Mouse (Mus musculus) liver, embryonic 14 days (tissue): Measurements from ENCODE around the gene 4930562C15Rik. TPM values are rescaled to one million over a fixed set of nuclear protein-coding genes. Genes with fewer than 3 reads are reported as not detected.

ENCODE experiments used
- polyA plus RNA-seq: library from polyadenylated mRNA; depleted of rRNA; stranded (reverse); fragments of >200 nt; gene quantifications from 2 replicates; pipeline ENCODE4 v1.2.3, GENCODE M21; 2012; rRNA removed

The 4930562C15Rik gene
- not detected in 2 replicates for polyA plus RNA-seq

GRCm38 (mm10) chr16:4835191-4835590 lies at the start of gene 4930562C15Rik:
Gene 4930562C15Rik, plus strand, starts transcription at chr16:4835416.

GRCm38 (mm10) chr16:4789810-4790559 lies 45.2 kb upstream of the 4930562C15Rik start, which contains the start of gene Cdip1:
Gene Cdip1, minus strand, starts transcription at chr16:4790292.

DNA sequence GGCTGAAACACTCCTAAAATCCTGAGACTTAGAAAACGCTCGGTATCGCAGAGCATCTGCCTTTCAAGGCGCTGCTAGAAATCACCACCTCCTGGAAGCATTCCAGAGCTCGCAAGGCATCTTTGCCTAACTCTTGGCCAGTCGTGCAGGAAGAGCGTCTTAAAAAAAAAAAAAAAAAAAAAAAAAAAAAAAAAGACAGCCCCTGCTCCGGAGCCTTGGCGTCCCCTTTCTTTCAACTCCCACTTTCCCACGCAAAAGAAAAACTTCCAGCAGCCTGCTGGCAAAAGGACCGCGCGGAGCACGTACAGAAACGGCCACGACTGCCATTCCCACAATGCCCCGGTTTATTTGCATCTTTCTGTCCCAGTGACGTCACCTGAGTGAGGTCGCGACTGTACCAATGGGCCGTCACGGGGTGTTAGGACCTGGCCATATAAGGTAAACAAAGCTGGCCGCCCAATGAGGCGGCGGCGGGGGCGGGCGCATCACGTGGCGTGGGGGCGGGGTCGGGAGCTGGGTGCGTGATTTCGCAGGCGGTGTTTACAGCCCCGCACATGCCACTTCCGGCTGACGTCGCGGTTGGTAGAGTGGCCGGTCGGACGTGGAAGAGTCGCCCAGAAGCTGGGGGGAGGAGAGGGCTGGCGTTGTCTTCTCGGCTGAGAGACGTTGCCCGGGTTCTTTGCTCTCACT lies 45.1 kb downstream of the 4930562C15Rik start, which contains the start of gene Ubald1:
Gene Ubald1, minus strand, starts transcription at position 180 of the 690 bp plus-strand sequence.

DNA sequence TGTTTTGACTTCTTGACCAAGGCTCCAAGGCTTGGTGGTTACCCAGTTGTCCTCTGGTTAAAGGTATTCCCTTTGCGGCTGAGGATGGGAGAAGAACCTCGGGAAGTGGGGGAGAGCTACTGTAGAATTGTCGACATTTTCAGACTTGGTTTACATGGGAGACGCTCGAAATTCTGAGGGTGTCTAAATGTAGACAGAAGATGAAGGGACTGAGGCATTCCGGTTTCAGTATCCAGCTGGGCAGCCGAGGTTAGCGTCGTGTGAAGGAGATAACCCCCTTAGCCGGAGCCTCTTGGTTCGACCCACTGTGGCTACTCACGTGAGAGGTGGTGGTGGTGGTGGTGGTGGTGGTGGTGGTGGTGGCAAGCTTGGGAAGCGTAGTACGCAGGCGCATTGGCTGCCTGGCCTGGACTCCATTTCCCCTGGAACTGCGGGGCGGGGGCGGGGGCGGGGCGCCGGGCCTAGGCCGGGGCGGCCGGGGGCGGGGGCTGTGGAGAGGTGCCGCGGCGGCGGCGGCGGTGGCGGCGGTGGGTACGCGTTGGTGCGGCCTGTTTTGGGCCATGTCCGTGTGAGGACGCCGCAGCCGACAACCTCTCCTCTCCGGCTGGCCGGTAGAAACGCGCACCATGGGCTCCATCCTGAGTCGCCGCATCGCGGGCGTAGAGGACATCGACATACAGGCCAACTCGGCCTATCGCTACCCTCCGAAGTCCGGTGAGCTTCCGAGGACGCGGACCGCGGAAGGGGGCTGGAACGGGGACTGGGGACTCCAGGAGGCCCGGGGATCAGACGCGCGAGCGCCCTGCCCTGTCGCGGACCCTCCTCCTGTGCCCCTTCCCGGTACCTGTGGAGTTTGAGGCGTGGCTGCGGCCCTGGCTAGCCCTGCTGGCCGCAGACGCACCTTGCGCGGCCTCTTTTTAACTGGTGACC lies 50.8 kb downstream of the 4930562C15Rik start, which contains the start of gene Mgrn1:
Gene Mgrn1, plus strand, starts transcription at position 490 of the 930 bp plus-strand sequence.

Other genes with a start within 250 kb of the 4930562C15Rik start
- gene Glis2, start 240.7 kb upstream of the 4930562C15Rik start, polyA plus RNA-seq = 2.5 and 2.9 TPM in 2 replicates
- 41.7 and 43.7 TPM in 2 replicates for gene Pam16, start 210.4 kb upstream of the 4930562C15Rik start, polyA plus RNA-seq
- gene Vasn, start 195.5 kb upstream of the 4930562C15Rik start, polyA plus RNA-seq = 2.4 TPM in 2 replicates
- gene Dnaja3, start 195.4 kb upstream of the 4930562C15Rik start, polyA plus RNA-seq = 16.9 and 20.8 TPM in 2 replicates
- 9.8 and 10.5 TPM in 2 replicates for gene Coro7, start 155.6 kb upstream of the 4930562C15Rik start, polyA plus RNA-seq
- 36.8 and 39.8 TPM in 2 replicates for gene Nmral1, start 116.1 kb upstream of the 4930562C15Rik start, polyA plus RNA-seq
- 20.8 and 23.4 TPM in 2 replicates for gene Hmox2, start 109.1 kb upstream of the 4930562C15Rik start, polyA plus RNA-seq
- 8.9 and 9.6 TPM in 2 replicates for gene Cdip1, start 45.1 kb upstream of the 4930562C15Rik start, polyA plus RNA-seq
- gene Ubald1, start 44.9 kb downstream of the 4930562C15Rik start, polyA plus RNA-seq = 5.2 and 5.5 TPM in 2 replicates
- gene Mgrn1, start 50.8 kb downstream of the 4930562C15Rik start, polyA plus RNA-seq = 12.4 and 15.5 TPM in 2 replicates
- 26.2 and 28.3 TPM in 2 replicates for gene Nudt16l1, start 103.3 kb downstream of the 4930562C15Rik start, polyA plus RNA-seq
- gene Anks3, start 128.8 kb downstream of the 4930562C15Rik start, polyA plus RNA-seq = 15.7 and 16.9 TPM in 2 replicates
- not detected in 2 replicates for gene Sept12, start 162.4 kb downstream of the 4930562C15Rik start, polyA plus RNA-seq
- gene Smim22, start 171.9 kb downstream of the 4930562C15Rik start, polyA plus RNA-seq = 11.0 and 11.4 TPM in 2 replicates
- 26.7 and 35.6 TPM in 2 replicates for gene Rogdi, start 178.1 kb downstream of the 4930562C15Rik start, polyA plus RNA-seq
- 26.4 and 29.9 TPM in 2 replicates for gene Glyr1, start 214.4 kb downstream of the 4930562C15Rik start, polyA plus RNA-seq
- gene Ubn1, start 214.6 kb downstream of the 4930562C15Rik start, polyA plus RNA-seq = 10.1 and 14.1 TPM in 2 replicates